Mouse (Mus musculus) intestine, postnatal 0 days (tissue): Measurements from ENCODE around the gene Ptch1. TPM values are rescaled to one million over a fixed set of nuclear protein-coding genes. Genes with fewer than 3 reads are reported as not detected.

Experiments used
- ATAC-seq: fragments of 200-750 bp; cut with Nextera tagmentation; 2 replicates; pipeline ENCODE4 v1.8.0; 2017; ENCODE audit warnings: mild to moderate bottlenecking, moderate TSS enrichment, moderate library complexity
- H3K27ac ChIP-seq: fragments of 300-500 bp; sonication (generic); 2 replicates; pipeline ENCODE4 v1.5.1; 2014; ENCODE audit warnings: mild to moderate bottlenecking, low read depth, low read length, moderate library complexity
- H3K27me3 ChIP-seq: fragments of 300-500 bp; sonication (generic); replicated peaks from 2 replicates; pipeline ENCODE4 v1.6.1; 2014; ENCODE audit warnings: low read length, mixed read lengths; ENCODE audit not compliant: control insufficient read depth, insufficient read depth
- H3K36me3 ChIP-seq: fragments of 300-500 bp; sonication (generic); 2 replicates; pipeline ENCODE4 v1.6.1; 2014; ENCODE audit warnings: mild to moderate bottlenecking, moderate library complexity; ENCODE audit not compliant: control insufficient read depth, insufficient read depth
- H3K4me1 ChIP-seq: fragments of 300-500 bp; sonication (generic); replicated peaks from 2 replicates; pipeline ENCODE4 v1.6.1; 2014; ENCODE audit warnings: antibody characterized with exemption, low read length, mixed read lengths; ENCODE audit not compliant: control insufficient read depth, insufficient read depth
- H3K4me2 ChIP-seq: fragments of 300-500 bp; sonication (generic); replicated peaks from 2 replicates; pipeline ENCODE4 v1.6.1; 2014; ENCODE audit warnings: low read depth, mild to moderate bottlenecking, moderate library complexity
- H3K4me3 ChIP-seq: fragments of 300-500 bp; sonication (generic); 2 replicates; pipeline ENCODE4 v1.5.1; 2014; ENCODE audit warnings: low read depth, low read length
- H3K9ac ChIP-seq: fragments of 300-500 bp; sonication (generic); 2 replicates; pipeline ENCODE4 v1.6.1; 2014; ENCODE audit warnings: mild to moderate bottlenecking, low read depth, low read length
- H3K9me3 ChIP-seq: fragments of 300-500 bp; sonication (generic); 2 replicates; pipeline ENCODE4 v1.6.1; 2016; ENCODE audit warnings: mixed run types; ENCODE audit not compliant: control insufficient read depth
- CTCF ChIP-seq: sonication (generic); IDR thresholded peaks from 2 replicates; pipeline ENCODE4 v1.5.1; 2016; ENCODE audit warnings: low read depth, mild to moderate bottlenecking, control low read depth, antibody characterized with exemption, moderate library complexity
- WGBS: fragments of 180-500 bp; shearing (Covaris S2); extraction: QIAGEN DNeasy Blood & Tissue Kit; methylation state at CpG from one replicate; pipeline ENCODE4 v1.1.7; 2014; 5-methylcytosine and 5-hydroxymethylcytosine counted together
- polyA plus RNA-seq: library from polyadenylated mRNA; unstranded; fragments of >200 nt; fragmentation: Nextera tagmentation; extraction: Ambion mirVana; gene quantifications from 2 replicates; pipeline ENCODE4 v1.2.1, GENCODE M21; 2015

The Ptch1 gene
- polyA plus RNA-seq, 1 experiment from 2014 or later: 11.0 TPM

- no peak for TF ChIP-seq CTCF
- no peak overlapping the region for H3K27ac ChIP-seq
- no peak overlapping the region for H3K9ac ChIP-seq
- peaks cover 90% of the 10 kb centered on the region for H3K36me3 ChIP-seq
- H3K9me3 ChIP-seq: no peaks in the 10 kb centered on the region
- no peak overlapping the region for H3K4me2 ChIP-seq
- WGBS: 57% methylated on average over 4 of the region's 4 CpGs
- no peak for ATAC-seq
- no peak overlapping the region for H3K4me3 ChIP-seq
- H3K4me1 ChIP-seq: no peaks in the 10 kb centered on the region
- H3K27me3 ChIP-seq: no peaks in the 10 kb centered on the region
Measured at GRCm38 (mm10) chr13:63534981-63535380, 38.4 kb downstream of the Ptch1 start.

GRCm38 (mm10) chr13:63530857-63531256 is 42.5 kb downstream of the Ptch1 start:
- Histone ChIP-seq H3K27ac (no peak overlapping the region), H3K9ac (no peak overlapping the region), H3K27me3 (no peaks in the 10 kb centered on the region), H3K4me1 (no peaks in the 10 kb centered on the region), H3K36me3 (peaks cover 68% of the 10 kb centered on the region), H3K4me2 (no peak overlapping the region), H3K4me3 (no peak overlapping the region), H3K9me3 (no peaks in the 10 kb centered on the region)
- ATAC-seq: no peak
- no peak for TF ChIP-seq CTCF
- 70% methylated on average over 9 of the region's 9 CpGs for WGBS

- H3K27ac ChIP-seq: no peak overlapping the region
- no peak overlapping the region for H3K4me3 ChIP-seq
- 65% methylated on average over 3 of the region's 3 CpGs for whole genome bisulfite sequencing
- H3K9me3 ChIP-seq: no peaks in the 10 kb centered on the region
- peaks cover 68% of the 10 kb centered on the region for H3K36me3 ChIP-seq
- no peaks in the 10 kb centered on the region for H3K27me3 ChIP-seq
- ATAC-seq: no peak
- no peak overlapping the region for H3K9ac ChIP-seq
- TF ChIP-seq CTCF: no peak
- no peaks in the 10 kb centered on the region for H3K4me1 ChIP-seq
- H3K4me2 ChIP-seq: no peak overlapping the region
Measured at GRCm38 (mm10) chr13:63530371-63530764, 43.0 kb downstream of the Ptch1 start.

GRCm38 (mm10) chr13:63529602-63530370 is 43.6 kb downstream of the Ptch1 start:
- WGBS: 64% methylated on average over 3 of the region's 3 CpGs
- Histone ChIP-seq H3K9ac (no peak overlapping the region), H3K4me2 (no peak overlapping the region), H3K27ac (no peak overlapping the region), H3K4me3 (no peak overlapping the region), H3K36me3 (peaks cover 69% of the 10 kb centered on the region), H3K9me3 (no peaks in the 10 kb centered on the region), H3K4me1 (no peaks in the 10 kb centered on the region), H3K27me3 (no peaks in the 10 kb centered on the region)
- ATAC-seq: no peak
- no peak for TF ChIP-seq CTCF

- no peak for TF ChIP-seq CTCF
- Histone ChIP-seq H3K4me2 (no peak overlapping the region; the same call in 1 of the 2 replicates), H3K27ac (no peak overlapping the region), H3K36me3 (peaks cover 68% of the 10 kb centered on the region), H3K27me3 (no peaks in the 10 kb centered on the region), H3K4me1 (no peaks in the 10 kb centered on the region), H3K4me3 (no peak overlapping the region), H3K9ac (no peak overlapping the region), H3K9me3 (no peaks in the 10 kb centered on the region)
- WGBS: 48% methylated on average over 2 of the region's 2 CpGs
- ATAC-seq: no peak
Measured at GRCm38 (mm10) chr13:63528852-63529251, 44.5 kb downstream of the Ptch1 start.

- Histone ChIP-seq H3K4me2 (no peak overlapping the region; the same call in 1 of the 2 replicates), H3K27me3 (no peaks in the 10 kb centered on the region), H3K27ac (no peak overlapping the region; the same call in 1 of the 2 replicates), H3K4me3 (no peak overlapping the region), H3K9ac (no peak overlapping the region), H3K36me3 (peaks cover 64% of the 10 kb centered on the region), H3K9me3 (no peaks in the 10 kb centered on the region), H3K4me1 (no peaks in the 10 kb centered on the region)
- no peak for TF ChIP-seq CTCF
- ATAC-seq: no peak
- WGBS: 35% methylated on average over 5 of the region's 5 CpGs
Measured at GRCm38 (mm10) chr13:63528164-63528675, 45.2 kb downstream of the Ptch1 start.
